Mouse (Mus musculus): ENCODE results near the gene Shd. TPM values are rescaled to one million over a fixed set of nuclear protein-coding genes. Genes with fewer than 3 reads are reported as not detected.

Gene Shd
- total RNA-seq, 1 experiment = 1.5 TPM

DNA sequence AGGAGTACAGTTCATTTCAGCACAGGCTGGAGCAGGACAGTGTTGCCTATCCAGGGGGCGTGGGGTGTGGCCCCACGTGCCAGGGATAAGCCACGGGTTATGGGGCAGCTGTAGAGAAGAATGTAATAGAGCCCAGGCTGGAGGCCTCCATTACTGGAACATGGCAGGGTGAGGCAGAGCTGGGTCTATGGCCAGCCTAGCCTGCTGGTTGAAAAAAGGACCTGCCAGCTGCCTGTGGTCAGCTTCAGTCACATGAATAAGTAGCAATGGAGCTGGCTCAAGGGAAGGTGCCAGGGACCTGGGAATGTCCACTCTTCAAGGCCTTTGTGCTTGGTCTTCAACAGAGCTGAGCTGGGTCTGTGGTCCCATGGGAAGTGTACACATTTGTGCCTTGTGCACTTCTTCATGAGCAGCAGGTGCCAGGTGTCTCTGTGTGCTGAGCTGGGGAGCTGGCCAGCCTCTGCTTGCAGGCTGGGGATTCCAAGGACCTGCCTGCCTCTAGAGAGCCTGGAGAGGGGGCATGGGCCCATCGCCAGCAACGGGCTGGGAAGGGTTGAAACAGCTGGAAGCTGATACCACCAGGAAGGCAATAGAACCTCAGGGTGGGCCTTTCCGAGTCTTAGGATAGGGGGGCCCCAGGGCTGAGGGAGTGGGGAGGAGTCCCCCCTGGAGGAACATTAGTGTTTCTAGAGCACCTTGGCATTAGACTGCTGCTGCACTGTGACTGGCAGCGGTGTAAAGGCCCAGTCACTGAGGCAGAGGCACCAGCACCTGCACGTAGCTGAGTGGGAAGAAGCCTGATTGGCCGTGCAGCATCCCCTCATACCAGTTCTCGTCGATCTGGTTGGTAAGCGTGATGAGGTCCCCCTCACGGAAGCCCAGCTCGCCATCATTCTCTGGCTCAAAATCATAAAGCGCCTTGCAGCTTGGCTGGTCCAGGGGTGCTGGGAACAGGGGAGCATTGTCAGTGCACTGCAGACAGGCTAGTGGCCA is 46.8 kb downstream of the Shd start:
- no peaks in the 10 kb centered on the region for H3K9me3 ChIP-seq (ENCODE audit: control insufficient read depth, insufficient read depth, low read depth, low read length)
- in situ Hi-C loops (cut with MboI; ENCODE audit: low sequenced_read_pairs in 2 of 2, unreplicated experiment in 2 of 2) = no loop called here
- no peak for TF ChIP-seq MAFK (IDR thresholded peaks at IDR 0.05; ENCODE audit: insufficient read depth, low read depth, low read length)
- no peak for TF ChIP-seq CHD2 (IDR thresholded peaks at IDR 0.05; ENCODE audit: low read depth, low read length)
- no peak for TF ChIP-seq ZC3H11A (IDR thresholded peaks at IDR 0.05; ENCODE audit: borderline replicate concordance, low read depth, low read length)
- no peak for TF ChIP-seq HCFC1 (IDR thresholded peaks at IDR 0.05; ENCODE audit: borderline replicate concordance, insufficient read depth, low read length)
- no peak for TF ChIP-seq ZNF384 (IDR thresholded peaks at IDR 0.05; ENCODE audit: low read depth, low read length)
- peaks cover 0 to 2% of the 10 kb centered on the region in 2 experiments; a peak in 1 of 4 replicates for H3K4me1 ChIP-seq (ENCODE audit: control insufficient read depth in 2 of 2, insufficient read depth in 2 of 2, low read length in 2 of 2, poor library complexity in 1 of 2)
- H3K9ac ChIP-seq (ENCODE audit: insufficient read depth, low read depth, low read length, poor library complexity, severe bottlenecking) = no peak overlapping the region
- no peak for DNase-seq (ENCODE audit: low read depth, low spot score)
- no peak overlapping the region for H3K27ac ChIP-seq (ENCODE audit: insufficient read depth, low read depth, low read length, poor library complexity, severe bottlenecking)
- peaks cover 55% of the 10 kb centered on the region for H3K36me3 ChIP-seq (ENCODE audit: control insufficient read depth, insufficient read depth, low read length, poor library complexity, severe bottlenecking)
- no peak overlapping the region for H3K4me3 ChIP-seq (ENCODE audit: insufficient read depth in 1 of 2, low read depth in 1 of 2, low read length in 2 of 2, poor library complexity in 1 of 2, severe bottlenecking in 1 of 2)

DNA sequence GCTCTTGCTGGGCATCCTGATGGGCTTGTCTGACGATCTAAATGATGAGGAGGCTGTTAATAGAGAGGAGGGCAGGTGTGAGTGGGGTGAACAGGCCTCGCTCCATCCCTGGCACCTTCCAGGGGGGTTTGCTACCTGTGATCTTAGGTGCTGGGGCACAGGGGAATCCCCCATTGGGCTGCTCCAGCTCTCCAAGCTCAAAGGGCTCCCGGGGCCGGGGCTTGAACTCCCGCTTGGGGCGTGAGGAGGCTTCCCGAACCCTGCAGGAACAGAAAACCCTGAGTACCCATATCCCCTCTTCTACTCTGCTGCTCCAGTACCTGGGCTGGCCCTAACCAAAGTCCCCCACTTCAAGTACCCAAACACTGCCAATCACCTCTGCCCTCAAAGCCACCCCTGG is 47.6 kb downstream of the Shd start:
- Histone ChIP-seq H3K36me3 (ENCODE audit: control insufficient read depth, insufficient read depth, low read length, poor library complexity, severe bottlenecking) (peaks cover 51% of the 10 kb centered on the region), H3K4me1 (ENCODE audit: control insufficient read depth in 2 of 2, insufficient read depth in 2 of 2, low read length in 2 of 2, poor library complexity in 1 of 2) (peaks cover 0 to 2% of the 10 kb centered on the region in 2 experiments; a peak in 1 of 4 replicates), H3K9me3 (ENCODE audit: control insufficient read depth, insufficient read depth, low read depth, low read length) (no peaks in the 10 kb centered on the region), H3K9ac (ENCODE audit: insufficient read depth, low read depth, low read length, poor library complexity, severe bottlenecking) (no peak overlapping the region), H3K27ac (ENCODE audit: insufficient read depth, low read depth, low read length, poor library complexity, severe bottlenecking) (no peak overlapping the region), H3K4me3 (ENCODE audit: insufficient read depth in 1 of 2, low read depth in 1 of 2, low read length in 2 of 2, poor library complexity in 1 of 2, severe bottlenecking in 1 of 2) (no peak overlapping the region)
- DNase-seq (ENCODE audit: low read depth, low spot score) = no peak
- TF ChIP-seq HCFC1 (IDR thresholded peaks at IDR 0.05; ENCODE audit: borderline replicate concordance, insufficient read depth, low read length) = no peak
- no peak for TF ChIP-seq CHD2 (IDR thresholded peaks at IDR 0.05; ENCODE audit: low read depth, low read length)
- TF ChIP-seq ZNF384 (IDR thresholded peaks at IDR 0.05; ENCODE audit: low read depth, low read length) = no peak
- no peak for TF ChIP-seq ZC3H11A (IDR thresholded peaks at IDR 0.05; ENCODE audit: borderline replicate concordance, low read depth, low read length)
- TF ChIP-seq MAFK (IDR thresholded peaks at IDR 0.05; ENCODE audit: insufficient read depth, low read depth, low read length) = no peak
- in situ Hi-C loops (cut with MboI; ENCODE audit: low sequenced_read_pairs in 2 of 2, unreplicated experiment in 2 of 2) = no loop called here

DNA sequence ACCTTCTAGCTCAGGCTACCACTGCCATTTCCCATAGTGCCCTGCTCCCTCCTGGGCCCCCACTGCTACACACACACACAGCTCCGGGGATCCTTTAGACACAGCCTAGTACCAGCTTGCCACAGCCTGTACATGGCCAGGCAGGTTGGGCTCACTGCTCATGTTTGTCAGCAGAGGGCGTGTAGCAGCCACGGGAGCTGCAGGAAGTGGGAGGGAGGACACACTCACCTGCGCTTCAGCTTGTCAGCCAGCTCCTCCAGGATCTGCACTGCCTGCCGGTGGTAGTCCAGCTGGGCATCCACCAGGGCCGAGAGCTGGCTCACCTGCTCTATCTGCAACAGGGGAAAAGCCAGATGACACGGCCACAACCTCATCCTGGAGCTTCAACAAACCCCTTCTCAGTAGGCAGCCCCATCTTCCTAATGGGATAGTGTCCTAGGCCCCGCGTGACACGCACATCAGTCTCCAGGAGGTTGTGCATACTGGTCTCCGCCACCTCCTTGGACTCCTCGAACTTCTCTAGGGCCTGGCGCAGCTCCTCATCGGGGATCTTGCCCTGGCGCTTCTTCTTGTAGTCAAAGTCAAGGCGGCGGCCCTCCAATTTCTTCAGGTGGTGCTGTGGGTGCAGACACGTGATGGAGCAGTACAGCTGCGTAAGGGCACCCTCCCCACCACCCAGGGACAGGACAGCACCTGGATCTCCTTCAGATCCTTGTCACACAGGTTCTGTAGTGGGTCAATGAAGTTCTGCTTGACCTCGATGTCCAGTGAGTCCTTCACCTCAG is 48.3 kb downstream of the Shd start:
- no peak overlapping the region for H3K4me3 ChIP-seq (ENCODE audit: insufficient read depth in 1 of 2, low read depth in 1 of 2, low read length in 2 of 2, poor library complexity in 1 of 2, severe bottlenecking in 1 of 2)
- H3K9me3 ChIP-seq (ENCODE audit: control insufficient read depth, insufficient read depth, low read depth, low read length) = no peaks in the 10 kb centered on the region
- H3K27ac ChIP-seq (ENCODE audit: insufficient read depth, low read depth, low read length, poor library complexity, severe bottlenecking) = no peak overlapping the region
- no peak overlapping the region for H3K9ac ChIP-seq (ENCODE audit: insufficient read depth, low read depth, low read length, poor library complexity, severe bottlenecking)
- no peak for DNase-seq (ENCODE audit: low read depth, low spot score)
- H3K36me3 ChIP-seq (ENCODE audit: control insufficient read depth, insufficient read depth, low read length, poor library complexity, severe bottlenecking) = peaks cover 51% of the 10 kb centered on the region
- in situ Hi-C loops (cut with MboI; ENCODE audit: low sequenced_read_pairs in 2 of 2, unreplicated experiment in 2 of 2) = no loop called here
- peaks cover 0 to 2% of the 10 kb centered on the region in 2 experiments; a peak in 1 of 4 replicates for H3K4me1 ChIP-seq (ENCODE audit: control insufficient read depth in 2 of 2, insufficient read depth in 2 of 2, low read length in 2 of 2, poor library complexity in 1 of 2)
- TF ChIP-seq ZC3H11A (IDR thresholded peaks at IDR 0.05; ENCODE audit: borderline replicate concordance, low read depth, low read length) = no peak
- TF ChIP-seq HCFC1 (IDR thresholded peaks at IDR 0.05; ENCODE audit: borderline replicate concordance, insufficient read depth, low read length) = no peak
- no peak for TF ChIP-seq CHD2 (IDR thresholded peaks at IDR 0.05; ENCODE audit: low read depth, low read length)
- TF ChIP-seq ZNF384 (IDR thresholded peaks at IDR 0.05; ENCODE audit: low read depth, low read length) = no peak
- TF ChIP-seq MAFK (IDR thresholded peaks at IDR 0.05; ENCODE audit: insufficient read depth, low read depth, low read length) = no peak

DNA sequence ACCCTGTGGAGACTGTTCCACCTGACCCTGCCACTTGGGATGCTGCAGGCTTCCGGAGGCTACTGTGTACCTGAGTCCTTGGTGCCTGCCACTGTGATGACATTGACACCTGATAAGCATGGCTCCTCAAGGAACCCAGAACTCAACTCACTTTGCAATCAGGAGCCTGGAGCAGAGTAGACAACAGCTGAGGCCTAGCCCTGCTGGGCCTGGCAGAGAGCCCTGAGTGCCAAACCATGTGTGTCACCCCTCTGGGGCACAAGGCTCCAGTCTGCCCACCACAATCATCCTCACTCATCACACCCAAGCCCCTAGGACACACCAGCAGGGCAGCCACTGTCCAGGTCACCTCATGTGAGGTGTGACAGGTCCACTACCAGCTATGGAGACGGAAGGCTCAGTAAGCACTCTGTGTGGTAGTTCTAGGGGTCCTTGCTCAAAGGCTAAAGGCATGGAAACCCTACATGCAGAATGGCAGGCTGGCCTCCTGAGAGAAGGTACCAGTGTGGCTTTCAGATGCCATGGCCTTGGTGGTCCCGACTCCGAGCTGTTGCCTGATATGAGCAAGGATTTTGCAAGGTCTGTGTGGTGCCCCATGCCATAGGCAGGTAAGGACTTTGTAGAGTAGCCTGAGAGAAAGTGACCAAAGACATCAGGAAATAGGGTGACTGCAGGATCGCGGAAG is 50.3 kb downstream of the Shd start:
- in situ Hi-C loops (cut with MboI; ENCODE audit: low sequenced_read_pairs in 2 of 2, unreplicated experiment in 2 of 2) = no loop called here
- Histone ChIP-seq H3K4me3 (ENCODE audit: insufficient read depth in 1 of 2, low read depth in 1 of 2, low read length in 2 of 2, poor library complexity in 1 of 2, severe bottlenecking in 1 of 2) (no peak overlapping the region), H3K9ac (ENCODE audit: insufficient read depth, low read depth, low read length, poor library complexity, severe bottlenecking) (no peak overlapping the region), H3K4me1 (ENCODE audit: control insufficient read depth in 2 of 2, insufficient read depth in 2 of 2, low read length in 2 of 2, poor library complexity in 1 of 2) (peaks cover 0 to 2% of the 10 kb centered on the region in 2 experiments; a peak in 1 of 4 replicates), H3K27ac (ENCODE audit: insufficient read depth, low read depth, low read length, poor library complexity, severe bottlenecking) (no peak overlapping the region), H3K36me3 (ENCODE audit: control insufficient read depth, insufficient read depth, low read length, poor library complexity, severe bottlenecking) (peaks cover 45% of the 10 kb centered on the region), H3K9me3 (ENCODE audit: control insufficient read depth, insufficient read depth, low read depth, low read length) (no peaks in the 10 kb centered on the region)
- no peak for DNase-seq (ENCODE audit: low read depth, low spot score)
- TF ChIP-seq CHD2 (IDR thresholded peaks at IDR 0.05; ENCODE audit: low read depth, low read length) = no peak
- no peak for TF ChIP-seq HCFC1 (IDR thresholded peaks at IDR 0.05; ENCODE audit: borderline replicate concordance, insufficient read depth, low read length)
- no peak for TF ChIP-seq MAFK (IDR thresholded peaks at IDR 0.05; ENCODE audit: insufficient read depth, low read depth, low read length)
- no peak for TF ChIP-seq ZNF384 (IDR thresholded peaks at IDR 0.05; ENCODE audit: low read depth, low read length)
- no peak for TF ChIP-seq ZC3H11A (IDR thresholded peaks at IDR 0.05; ENCODE audit: borderline replicate concordance, low read depth, low read length)
